In the genomic region with DNA sequence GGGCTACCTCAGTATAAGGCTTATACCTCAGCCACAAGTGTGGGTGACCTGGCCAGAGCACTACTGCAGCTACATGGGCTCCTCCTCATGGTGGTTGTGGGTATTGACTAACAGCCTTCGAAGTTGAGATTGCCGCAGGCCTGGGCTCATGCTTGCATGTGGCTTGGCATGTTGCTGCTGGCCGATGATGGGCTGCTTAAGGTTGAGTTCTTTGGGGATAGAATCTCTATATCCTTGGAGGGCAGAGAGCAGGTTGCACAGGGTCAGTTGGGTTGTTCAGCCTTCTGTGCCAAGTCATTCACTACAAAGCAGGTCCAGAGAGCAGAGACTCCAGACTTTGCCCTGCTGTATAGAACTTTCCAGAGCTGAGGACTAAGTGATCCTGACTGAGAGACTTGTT, we compare ENCODE assay signal across 9 mouse cellular contexts. TPM values are rescaled to one million over a fixed set of nuclear protein-coding genes. Genes with fewer than 3 reads are reported as not detected.
A peak's percentile ranks its signal among the peaks of the same experiment; 100 is the strongest.
DNase-seq lines count a peak whose midpoint lies in the region; ATAC-seq and TF ChIP-seq lines count a peak whose summit lies in the region.
"Had no signal": no experiment of that assay in that cellular context is flagged by ENCODE, and none has a peak within 500 bp of the region (broad histone marks: within the 10 kb centered on the region; RNA-seq: fewer than 3 reads in every experiment).

No protein-coding gene starts in this region.

- no peak for ATAC-seq in kidney, embryonic 15.5 days (replicated peaks; ENCODE audit: low FRiP score)
- peak; percentile 48; the same call in 1 of the 2 replicates for ATAC-seq in monocyte, adult 5-6 weeks (replicated peaks; ENCODE audit: insufficient number of reproducible peaks, low FRiP score, low TSS enrichment, poor library complexity, severe bottlenecking)
- ATAC-seq in hindbrain, embryonic 14.5 days (ENCODE audit: low FRiP score): no peak
- ATAC-seq in inflammation-experienced regulatory T-cells, adult 6 months: no peak

- WGBS in kidney, embryonic 15.5 days: 84% methylated on average over 3 of the region's 3 CpGs
- WGBS in hindbrain, embryonic 14.5 days: 75% methylated on average over 3 of the region's 3 CpGs

- peaks cover 82% of the 10 kb centered on the region for H3K36me3 ChIP-seq in kidney, embryonic 15.5 days
- H3K36me3 ChIP-seq in MEL (ENCODE audit: control insufficient read depth in 1 of 2, insufficient read depth in 2 of 2, low read length in 2 of 2): peaks cover 0 to 2% of the 10 kb centered on the region in 2 experiments; a peak in 2 of 4 replicates
- peaks cover 63% of the 10 kb centered on the region for H3K36me3 ChIP-seq in hindbrain, embryonic 14.5 days (replicated peaks; ENCODE audit: control insufficient read depth, insufficient read depth)

- no peak overlapping the region for H3K4me3 ChIP-seq in kidney, embryonic 15.5 days (replicated peaks)
- no peak overlapping the region for H3K4me3 ChIP-seq in MEL (ENCODE audit: control insufficient read depth in 1 of 2, insufficient read depth in 1 of 2, low read depth in 2 of 2, low read length in 2 of 2)
- H3K4me3 ChIP-seq in hindbrain, embryonic 14.5 days (replicated peaks; ENCODE audit: low read length): no peak overlapping the region

- H3K9me3 ChIP-seq in kidney, embryonic 15.5 days (replicated peaks): no peaks in the 10 kb centered on the region
- no peaks in the 10 kb centered on the region for H3K9me3 ChIP-seq in MEL (replicated peaks; ENCODE audit: insufficient read depth, low read length)
- H3K9me3 ChIP-seq in hindbrain, embryonic 14.5 days (ENCODE audit: control insufficient read depth, low read length): no peaks in the 10 kb centered on the region

- 0 out of 2 replicates have a peak, but pooled peaks cover 2% of the 10 kb centered on the region for H3K4me1 ChIP-seq in kidney, embryonic 15.5 days
- no peaks in the 10 kb centered on the region for H3K4me1 ChIP-seq in MEL (ENCODE audit: control insufficient read depth in 1 of 2, insufficient read depth in 2 of 2, low read length in 2 of 2)
- H3K4me1 ChIP-seq in hindbrain, embryonic 14.5 days (replicated peaks; ENCODE audit: control insufficient read depth, insufficient read depth, low read length): no peaks in the 10 kb centered on the region

- TF ChIP-seq RAD21 in MEL (IDR thresholded peaks at IDR 0.05; ENCODE audit: low read depth, low read length): peak; percentile 45

- H3K27me3 ChIP-seq in kidney, embryonic 15.5 days: no peaks in the 10 kb centered on the region
- H3K27me3 ChIP-seq in MEL (ENCODE audit: control insufficient read depth in 1 of 2, insufficient read depth in 2 of 2, low read length in 2 of 2): no peaks in the 10 kb centered on the region
- H3K27me3 ChIP-seq in hindbrain, embryonic 14.5 days (ENCODE audit: control insufficient read depth, insufficient read depth, low read length): no peaks in the 10 kb centered on the region

- no peak overlapping the region for H3K4me2 ChIP-seq in kidney, embryonic 15.5 days
- H3K4me2 ChIP-seq in hindbrain, embryonic 14.5 days (replicated peaks): no peak overlapping the region

- no peaks in the 10 kb centered on the region for H3K79me2 ChIP-seq in MEL (ENCODE audit: control insufficient read depth, insufficient read depth, low read length, poor library complexity)

- no peak overlapping the region for H3K27ac ChIP-seq in kidney, embryonic 15.5 days
- H3K27ac ChIP-seq in MEL (ENCODE audit: control insufficient read depth, low read depth, low read length): no peak overlapping the region
- no peak overlapping the region for H3K27ac ChIP-seq in hindbrain, embryonic 14.5 days

- no peak for TF ChIP-seq POLR2A in MEL (IDR thresholded peaks at IDR 0.05; ENCODE audit: control insufficient read depth in 1 of 2, insufficient read depth in 1 of 2, low read depth in 1 of 2, low read length in 2 of 2, poor library complexity in 1 of 2)

- peak; percentile 26 to 50 (median 27); a peak in 4 of 6 replicates for TF ChIP-seq CTCF in MEL (IDR thresholded peaks at IDR 0.05 in 2 of 3, conservative IDR thresholded peaks at IDR 0.05 in 1 of 3; ENCODE audit: control insufficient read depth in 1 of 3, insufficient read depth in 1 of 3, low read depth in 2 of 3, low read length in 3 of 3, poor library complexity in 1 of 3, severe bottlenecking in 1 of 3)

- DNase-seq in kidney, adult 11 months: peak; percentile 88
- peak; percentile 44 for DNase-seq in MEL (ENCODE audit: low read depth, low spot score)
- peak; percentile 75 to 86 for DNase-seq in kidney, adult 8-10 months
- no peak for DNase-seq in ovary, postnatal 36 days (ENCODE audit: low spot score)
- no peak for DNase-seq in hindbrain, embryonic 14.5 days (ENCODE audit: low spot score)

- TF ChIP-seq EP300 in MEL (IDR thresholded peaks at IDR 0.05; ENCODE audit: low read depth in 1 of 2, low read length in 2 of 2): no peak

- H3K9ac ChIP-seq in kidney, embryonic 15.5 days: no peak overlapping the region
- H3K9ac ChIP-seq in MEL (ENCODE audit: control insufficient read depth, low read depth, low read length, poor library complexity, severe bottlenecking): no peak overlapping the region
- H3K9ac ChIP-seq in hindbrain, embryonic 14.5 days: no peak overlapping the region

TF ChIP-seq in MEL, 35 proteins besides CTCF, POLR2A, EP300 and RAD21:
- TF ChIP-seq MXI1 (IDR thresholded peaks at IDR 0.05; ENCODE audit: low read depth, low read length) (no peak), ZMIZ1 (IDR thresholded peaks at IDR 0.05; ENCODE audit: low read depth, low read length) (no peak), SMC3 (IDR thresholded peaks at IDR 0.05; ENCODE audit: low read depth, low read length) (peak; percentile 60), TCF12 (IDR thresholded peaks at IDR 0.05; ENCODE audit: low read depth, low read length) (no peak), JUND (IDR thresholded peaks at IDR 0.05; ENCODE audit: low read depth, low read length) (no peak), HCFC1 (IDR thresholded peaks at IDR 0.05; ENCODE audit: low read depth, low read length) (no peak)

RNA-seq across cellular contexts. Expression of a gene that starts 7.1 kb away (rescaled TPM):
- polyA plus RNA-seq in kidney, embryonic 15.5 days (2015; fragmentation: Nextera tagmentation; extraction: Ambion mirVana): 127 and 144 TPM in 2 replicates
- 31.9 and 36.2 TPM in 2 replicates for total RNA-seq in MEL (2012; rRNA removed)
- 10 to 100 TPM in 1 of 2 experiments, not detected in 1; 72.5 TPM for polyA plus RNA-seq in MEL (2012; ENCODE audit: insufficient read depth in 1 of 2, insufficient read length in 2 of 2, low read depth in 1 of 2, low replicate concordance in 2 of 2, missing spikeins in 1 of 2)
- 32.3 to 55.6 TPM (median 50.2 TPM) in 3 replicates for total RNA-seq in monocyte, adult 5-6 weeks (2017)
- 123 and 136 TPM in 2 replicates for polyA plus RNA-seq in hindbrain, embryonic 14.5 days (2014; fragmentation: Nextera tagmentation; extraction: Ambion mirVana)
- 100 to 1,000 TPM in 1 of 3 experiments, 10 to 100 TPM in 2; 79.4 to 107 (median 86.2) TPM for polyA plus RNA-seq in inflammation-experienced regulatory T-cells, adult 6 months (2017; shearing (Covaris generic))

RNA-seq across cellular contexts. Expression of a gene that starts 18.9 kb away (rescaled TPM):
- 5.2 and 7.7 TPM in 2 replicates for polyA plus RNA-seq in kidney, embryonic 15.5 days (2015; fragmentation: Nextera tagmentation; extraction: Ambion mirVana)
- not detected in 2 replicates for total RNA-seq in MEL (2012; rRNA removed)
- polyA plus RNA-seq in MEL (2012; ENCODE audit: insufficient read depth in 1 of 2, insufficient read length in 2 of 2, low read depth in 1 of 2, low replicate concordance in 2 of 2, missing spikeins in 1 of 2): not detected
- not detected in 3 replicates for total RNA-seq in monocyte, adult 5-6 weeks (2017)
- 2.2 and 3.5 TPM in 2 replicates for polyA plus RNA-seq in hindbrain, embryonic 14.5 days (2014; fragmentation: Nextera tagmentation; extraction: Ambion mirVana)
- not detected for polyA plus RNA-seq in inflammation-experienced regulatory T-cells, adult 6 months (2017; shearing (Covaris generic))

RNA-seq across cellular contexts. Expression of a gene that starts 32.0 kb away (rescaled TPM):
- polyA plus RNA-seq in kidney, embryonic 15.5 days (2015; fragmentation: Nextera tagmentation; extraction: Ambion mirVana): 0.28 and 0.29 TPM in 2 replicates
- total RNA-seq in MEL (2012; rRNA removed): not detected in 2 replicates
- not detected for polyA plus RNA-seq in MEL (2012; ENCODE audit: insufficient read depth in 1 of 2, insufficient read length in 2 of 2, low read depth in 1 of 2, low replicate concordance in 2 of 2, missing spikeins in 1 of 2)
- not detected in 3 replicates for total RNA-seq in monocyte, adult 5-6 weeks (2017)
- 1.1 and 1.4 TPM in 2 replicates for polyA plus RNA-seq in hindbrain, embryonic 14.5 days (2014; fragmentation: Nextera tagmentation; extraction: Ambion mirVana)
- polyA plus RNA-seq in inflammation-experienced regulatory T-cells, adult 6 months (2017; shearing (Covaris generic)): not detected
- polyA plus RNA-seq: neural tube, embryonic 11.5 days had no signal

RNA-seq across cellular contexts. Expression of a gene that starts 33.6 kb away (rescaled TPM):
- 164 and 176 TPM in 2 replicates for polyA plus RNA-seq in kidney, embryonic 15.5 days (2015; fragmentation: Nextera tagmentation; extraction: Ambion mirVana)
- total RNA-seq in MEL (2012; rRNA removed): 140 and 141 TPM in 2 replicates
- polyA plus RNA-seq in MEL (2012; ENCODE audit: insufficient read depth in 1 of 2, insufficient read length in 2 of 2, low read depth in 1 of 2, low replicate concordance in 2 of 2, missing spikeins in 1 of 2): 100 to 1,000 TPM in 1 of 2 experiments, not detected in 1; 206 TPM
- total RNA-seq in monocyte, adult 5-6 weeks (2017): 27.0 to 58.3 TPM (median 41.9 TPM) in 3 replicates
- 95.7 and 106 TPM in 2 replicates for polyA plus RNA-seq in hindbrain, embryonic 14.5 days (2014; fragmentation: Nextera tagmentation; extraction: Ambion mirVana)
- 100 to 1,000 TPM; 154 to 181 (median 169) TPM for polyA plus RNA-seq in inflammation-experienced regulatory T-cells, adult 6 months (2017; shearing (Covaris generic))

RNA-seq across cellular contexts. Expression of a gene that starts 33.8 kb away (rescaled TPM):
- polyA plus RNA-seq in kidney, embryonic 15.5 days (2015; fragmentation: Nextera tagmentation; extraction: Ambion mirVana): 52.9 and 66.0 TPM in 2 replicates
- 26.5 and 45.1 TPM in 2 replicates for total RNA-seq in MEL (2012; rRNA removed)
- polyA plus RNA-seq in MEL (2012; ENCODE audit: insufficient read depth in 1 of 2, insufficient read length in 2 of 2, low read depth in 1 of 2, low replicate concordance in 2 of 2, missing spikeins in 1 of 2): 10 to 100 TPM in 1 of 2 experiments, not detected in 1; 31.0 TPM
- total RNA-seq in monocyte, adult 5-6 weeks (2017): 39.7 to 45.3 TPM (median 41.0 TPM) in 3 replicates
- 52.7 and 56.5 TPM in 2 replicates for polyA plus RNA-seq in hindbrain, embryonic 14.5 days (2014; fragmentation: Nextera tagmentation; extraction: Ambion mirVana)
- polyA plus RNA-seq in inflammation-experienced regulatory T-cells, adult 6 months (2017; shearing (Covaris generic)): 10 to 100 TPM; 19.4 to 39.4 (median 20.8) TPM

Comparison
In these comparisons a context has a peak if more than half of its experiments do, and no peak if none do; other contexts are left out.
1. DNase-seq: peak in kidney, adult 11 months (single experiment), MEL (single experiment) and kidney, adult 8-10 months (2 of 2); none in ovary, postnatal 36 days (single experiment) and hindbrain, embryonic 14.5 days (single experiment).